Mouse (Mus musculus) C2C12 (cell line): Measurements from ENCODE around the gene Hoxa1. TPM values are rescaled to one million over a fixed set of nuclear protein-coding genes. Genes with fewer than 3 reads are reported as not detected.

Experiments used
- H3K27me3 ChIP-seq: one replicate; pipeline ENCODE4 v1.6.1; 2011; ENCODE audit not compliant: control insufficient read depth, insufficient read depth, insufficient read length
- H3K36me3 ChIP-seq: one replicate; pipeline ENCODE4 v1.6.1; 2011; ENCODE audit not compliant: control insufficient read depth, insufficient read depth
- H3K4me3 ChIP-seq: one replicate; pipeline ENCODE4 v1.5.1; 2011; ENCODE audit warnings: mild to moderate bottlenecking, control low read depth; ENCODE audit not compliant: poor library complexity, insufficient read depth, severe bottlenecking
- H3K79me2 ChIP-seq: one replicate; pipeline ENCODE4 v1.6.1; 2011; ENCODE audit not compliant: control insufficient read depth, insufficient read depth
- H3K79me3 ChIP-seq: one replicate; pipeline ENCODE4 v1.6.1; 2011; ENCODE audit warnings: low read depth, control low read depth
- H3ac ChIP-seq: one replicate; pipeline ENCODE3; 2011; ENCODE audit warnings: low read depth; ENCODE audit not compliant: control insufficient read depth, insufficient read length
- CEBPB ChIP-seq: IDR thresholded peaks from one replicate; pipeline ENCODE4 v1.6.1; 2011; ENCODE audit warnings: low read depth, mild to moderate bottlenecking, control low read depth, moderate library complexity
- CTCF ChIP-seq: IDR thresholded peaks from one replicate; pipeline ENCODE4 v1.5.1; 2011; ENCODE audit not compliant: control insufficient read depth, insufficient read depth, insufficient read length
- FOSL1 ChIP-seq: IDR thresholded peaks from one replicate; pipeline ENCODE4 v1.8.0; 2011; ENCODE audit warnings: mild to moderate bottlenecking, low read length; ENCODE audit not compliant: poor library complexity, insufficient read depth, severe bottlenecking
- MAX ChIP-seq: IDR thresholded peaks from one replicate; pipeline ENCODE4 v1.6.1; 2011; ENCODE audit warnings: mild to moderate bottlenecking, control low read depth
- MYOD1 ChIP-seq: IDR thresholded peaks from one replicate; pipeline ENCODE4 v1.6.1; 2011; ENCODE audit warnings: low read depth; ENCODE audit not compliant: control insufficient read depth, insufficient read length
- MYOG ChIP-seq: IDR thresholded peaks from one replicate; pipeline ENCODE4 v1.6.1; 2011; ENCODE audit not compliant: control insufficient read depth, insufficient read length; ENCODE audit errors: extremely low read depth
- USF1 ChIP-seq: IDR thresholded peaks from one replicate; pipeline ENCODE4 v1.6.1; 2011; ENCODE audit warnings: low read depth, mild to moderate bottlenecking, control low read depth, moderate library complexity
- polyA plus RNA-seq: library from polyadenylated mRNA; unstranded; fragments of >200 nt; fragmentation: generic; extraction: Trizol; gene quantifications from one replicate; pipeline ENCODE4 v1.2.1, GENCODE M21; 2012; ENCODE audit warnings: missing spikeins

Gene Hoxa1
- polyA plus RNA-seq, 1 experiment, result 0.96 TPM

- no peaks in the 10 kb centered on the region for H3K27me3 ChIP-seq
Measured at GRCm38 (mm10) chr6:52177061-52177735, 19.1 kb upstream of the Hoxa1 start, which contains the start of gene 5730596B20Rik. Gene 5730596B20Rik, plus strand, starts transcription at chr6:52177498.

GRCm38 (mm10) chr6:52176391-52176790, 18.3 kb upstream of the Hoxa1 start:
- Histone ChIP-seq H3K4me3 (no peak overlapping the region), H3K79me2 (no peaks in the 10 kb centered on the region), H3K79me3 (no peaks in the 10 kb centered on the region), H3K27me3 (no peaks in the 10 kb centered on the region), H3ac (no peak overlapping the region), H3K36me3 (no peaks in the 10 kb centered on the region)
- TF ChIP-seq FOSL1 (no peak), MYOD1 (no peak), MYOG (no peak), USF1 (no peak), CTCF (no peak), MAX (no peak), CEBPB (no peak)

More at GRCm38 (mm10) chr6:52177061-52177735, 19.1 kb upstream of the Hoxa1 start, which contains the start of gene 5730596B20Rik:
- Histone ChIP-seq H3K4me3 (no peak within 1 kb of the TSS), H3K36me3 (no peaks in the 10 kb centered on the region), H3ac (no peak within 1 kb of the TSS), H3K79me3 (no peaks in the 10 kb centered on the region), H3K79me2 (no peaks in the 10 kb centered on the region)
- TF ChIP-seq MYOD1, result no peak

GRCm38 (mm10) chr6:52175864-52176263, 17.7 kb upstream of the Hoxa1 start:
- Histone ChIP-seq H3K27me3 (no peaks in the 10 kb centered on the region), H3K4me3 (no peak overlapping the region), H3K36me3 (no peaks in the 10 kb centered on the region)

GRCm38 (mm10) chr6:52174968-52175751, 17.0 kb upstream of the Hoxa1 start:
- no peak for TF ChIP-seq CEBPB
- TF ChIP-seq CTCF, result no peak
- H3ac ChIP-seq, result no peak overlapping the region
- no peak overlapping the region for H3K4me3 ChIP-seq
- no peaks in the 10 kb centered on the region for H3K79me2 ChIP-seq
- H3K27me3 ChIP-seq, result no peaks in the 10 kb centered on the region
- H3K36me3 ChIP-seq, result no peaks in the 10 kb centered on the region
- no peaks in the 10 kb centered on the region for H3K79me3 ChIP-seq

More at GRCm38 (mm10) chr6:52175864-52176263, 17.7 kb upstream of the Hoxa1 start:
- no peak for TF ChIP-seq FOSL1
- TF ChIP-seq MAX, result no peak
- Histone ChIP-seq H3ac (no peak overlapping the region), H3K79me2 (no peaks in the 10 kb centered on the region), H3K79me3 (no peaks in the 10 kb centered on the region)

- Histone ChIP-seq H3ac (no peak overlapping the region), H3K79me3 (no peaks in the 10 kb centered on the region), H3K36me3 (no peaks in the 10 kb centered on the region), H3K79me2 (no peaks in the 10 kb centered on the region), H3K4me3 (no peak overlapping the region), H3K27me3 (no peaks in the 10 kb centered on the region)
- TF ChIP-seq CTCF, result no peak
- TF ChIP-seq MYOD1, result no peak
- TF ChIP-seq USF1, result no peak
Measured at GRCm38 (mm10) chr6:52173648-52174047, 15.5 kb upstream of the Hoxa1 start.

GRCm38 (mm10) chr6:52172501-52172900, 14.4 kb upstream of the Hoxa1 start:
- H3K4me3 ChIP-seq, result no peak overlapping the region
- peaks cover 3% of the 10 kb centered on the region for H3K36me3 ChIP-seq
- TF ChIP-seq FOSL1, result no peak
- TF ChIP-seq CEBPB, result no peak
- TF ChIP-seq MAX, result no peak
- no peak for TF ChIP-seq USF1
- no peak for TF ChIP-seq MYOG
- TF ChIP-seq CTCF, result no peak
- TF ChIP-seq MYOD1, result no peak
- H3K27me3 ChIP-seq, result no peaks in the 10 kb centered on the region
- no peaks in the 10 kb centered on the region for H3K79me3 ChIP-seq
- no peak overlapping the region for H3ac ChIP-seq
- no peaks in the 10 kb centered on the region for H3K79me2 ChIP-seq
